Mouse (Mus musculus): Measurements from ENCODE around the gene Cacna1s. TPM values are rescaled to one million over a fixed set of nuclear protein-coding genes. Genes with fewer than 3 reads are reported as not detected.
A peak's percentile ranks its signal among the peaks of the same experiment; 100 is the strongest.

Cacna1s gene
- polyA plus RNA-seq, 1 experiment from 2014 or later = 0.60 TPM

DNA sequence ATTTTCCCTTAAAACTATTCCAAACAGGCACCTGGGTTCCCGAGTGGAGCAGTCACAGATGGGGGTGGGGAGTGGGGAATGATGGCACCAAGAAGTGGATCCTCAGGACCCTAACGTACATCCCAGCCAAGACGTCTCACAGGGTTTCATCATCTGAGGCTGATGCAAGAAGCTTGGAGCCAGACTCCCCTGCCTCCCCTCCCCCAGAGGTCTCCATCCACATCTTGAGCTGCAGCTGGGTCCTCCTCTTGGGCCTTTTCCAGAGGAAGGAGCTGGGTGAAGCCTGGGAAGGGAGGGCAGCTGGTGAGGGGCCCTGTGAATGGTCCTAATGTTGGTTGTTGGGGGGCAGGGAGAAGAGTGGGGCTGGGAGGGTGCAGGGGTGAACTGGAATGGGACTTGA, 77.6 kb downstream of the Cacna1s start:
- WGBS (ENCODE audit: insufficient replicate concordance) = 43% methylated on average over 3 of the region's 3 CpGs
- Histone ChIP-seq H3K4me3 (ENCODE audit: low read depth, low read length) (no peak overlapping the region), H3K9ac (ENCODE audit: low read depth, low read length) (no peak overlapping the region), H3K27me3 (ENCODE audit: control insufficient read depth, insufficient read depth, low read depth, low read length) (peaks cover 3% of the 10 kb centered on the region), H3K27ac (ENCODE audit: low read length) (no peak overlapping the region), H3K4me1 (ENCODE audit: control insufficient read depth, low read depth, low read length) (peaks cover 30% of the 10 kb centered on the region), H3K4me2 (ENCODE audit: low read depth, low read length) (no peak overlapping the region), H3K36me3 (ENCODE audit: control insufficient read depth, insufficient read depth) (no peaks in the 10 kb centered on the region), H3K9me3 (replicated peaks; ENCODE audit: control insufficient read depth, low read length) (no peaks in the 10 kb centered on the region)
- no peak for ATAC-seq (ENCODE audit: low read depth)

DNA sequence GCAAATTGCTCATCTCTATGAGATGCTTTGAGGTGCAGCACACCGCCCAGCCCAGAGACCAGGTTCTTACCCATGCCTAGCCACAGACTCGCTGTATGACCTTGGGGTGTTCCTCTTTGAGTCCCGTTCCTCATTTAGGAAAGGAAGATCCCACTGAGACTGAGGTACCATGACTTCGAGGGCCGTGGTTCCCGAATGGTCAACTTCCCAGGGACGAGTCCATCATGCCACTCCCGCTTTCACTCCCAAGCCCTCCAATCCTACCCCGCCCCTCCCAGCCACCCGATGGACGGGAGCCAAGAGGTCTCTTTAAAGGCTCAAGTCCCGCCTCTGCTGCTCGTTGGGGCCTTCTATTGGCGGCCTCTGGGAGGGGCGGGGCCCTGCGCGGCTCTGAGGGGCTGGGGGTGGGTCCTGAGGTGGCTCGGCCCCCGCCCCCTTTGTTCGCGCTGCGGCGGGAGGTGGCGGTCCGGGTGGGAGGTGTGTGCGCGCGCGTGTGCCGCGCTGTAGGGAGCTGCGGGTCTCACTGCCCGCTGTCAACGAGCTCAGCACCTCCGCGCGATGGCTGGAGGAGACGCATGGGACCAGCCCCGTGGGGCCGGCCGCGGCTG, 78.5 kb downstream of the Cacna1s start, which contains the start of gene Kif21b:
Gene Kif21b, plus strand, starts transcription at position 439 of the 608 bp plus-strand sequence.
- peak; percentile 83 for ATAC-seq (ENCODE audit: low read depth)
- H3K36me3 ChIP-seq (ENCODE audit: control insufficient read depth, insufficient read depth) = no peaks in the 10 kb centered on the region
- H3K4me1 ChIP-seq (ENCODE audit: control insufficient read depth, low read depth, low read length) = peaks cover 37% of the 10 kb centered on the region
- peak within 1 kb of the TSS; percentile 93 for H3K4me2 ChIP-seq (ENCODE audit: low read depth, low read length)
- under 1% methylated on average over 42 of the region's 42 CpGs for WGBS (ENCODE audit: insufficient replicate concordance)
- peak within 1 kb of the TSS; percentile 69 for H3K4me3 ChIP-seq (ENCODE audit: low read depth, low read length)
- peak within 1 kb of the TSS; percentile 36; the same call in 1 of the 2 replicates for H3K27ac ChIP-seq (ENCODE audit: low read length)
- H3K9me3 ChIP-seq (replicated peaks; ENCODE audit: control insufficient read depth, low read length) = no peaks in the 10 kb centered on the region
- peak within 1 kb of the TSS; percentile 65 for H3K9ac ChIP-seq (ENCODE audit: low read depth, low read length)
- peaks cover 3% of the 10 kb centered on the region for H3K27me3 ChIP-seq (ENCODE audit: control insufficient read depth, insufficient read depth, low read depth, low read length)

DNA sequence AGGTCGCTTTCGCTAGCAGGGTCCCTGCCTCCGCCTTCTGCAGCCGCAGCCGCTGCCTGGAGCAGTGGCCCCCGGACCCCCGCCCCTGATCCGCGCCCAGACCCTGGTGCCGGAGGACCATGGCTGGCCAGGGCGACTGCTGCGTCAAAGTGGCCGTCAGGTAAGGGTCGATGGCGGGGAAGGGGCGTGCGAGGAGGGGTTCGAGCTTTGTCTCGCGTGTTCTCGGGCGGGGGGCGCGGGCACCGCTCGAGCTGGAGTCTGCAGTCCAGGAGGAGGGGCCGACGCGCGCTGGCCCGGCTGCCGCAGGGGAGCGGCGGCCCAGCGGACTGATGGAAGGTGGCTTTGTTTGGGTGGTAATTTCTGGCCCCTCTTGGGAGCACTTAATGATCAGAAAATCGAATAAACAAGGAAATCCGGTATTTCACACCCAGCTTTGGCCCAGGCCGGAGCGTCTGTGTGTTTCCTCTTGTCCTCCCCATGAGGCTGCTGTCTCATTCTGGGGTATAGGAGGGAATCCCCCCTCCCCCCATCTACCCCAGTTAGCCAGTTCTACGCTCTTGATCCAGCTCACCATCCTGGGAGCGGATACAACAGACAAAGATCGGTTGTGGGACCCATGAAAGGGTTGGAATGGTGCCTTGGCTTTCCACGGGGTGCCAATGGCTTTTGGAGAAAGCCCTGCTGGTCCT, 79.2 kb downstream of the Cacna1s start:
- H3K27ac ChIP-seq (ENCODE audit: low read length) = peak overlapping the region; percentile 36; the same call in 1 of the 2 replicates
- no peak for ATAC-seq (ENCODE audit: low read depth)

DNA sequence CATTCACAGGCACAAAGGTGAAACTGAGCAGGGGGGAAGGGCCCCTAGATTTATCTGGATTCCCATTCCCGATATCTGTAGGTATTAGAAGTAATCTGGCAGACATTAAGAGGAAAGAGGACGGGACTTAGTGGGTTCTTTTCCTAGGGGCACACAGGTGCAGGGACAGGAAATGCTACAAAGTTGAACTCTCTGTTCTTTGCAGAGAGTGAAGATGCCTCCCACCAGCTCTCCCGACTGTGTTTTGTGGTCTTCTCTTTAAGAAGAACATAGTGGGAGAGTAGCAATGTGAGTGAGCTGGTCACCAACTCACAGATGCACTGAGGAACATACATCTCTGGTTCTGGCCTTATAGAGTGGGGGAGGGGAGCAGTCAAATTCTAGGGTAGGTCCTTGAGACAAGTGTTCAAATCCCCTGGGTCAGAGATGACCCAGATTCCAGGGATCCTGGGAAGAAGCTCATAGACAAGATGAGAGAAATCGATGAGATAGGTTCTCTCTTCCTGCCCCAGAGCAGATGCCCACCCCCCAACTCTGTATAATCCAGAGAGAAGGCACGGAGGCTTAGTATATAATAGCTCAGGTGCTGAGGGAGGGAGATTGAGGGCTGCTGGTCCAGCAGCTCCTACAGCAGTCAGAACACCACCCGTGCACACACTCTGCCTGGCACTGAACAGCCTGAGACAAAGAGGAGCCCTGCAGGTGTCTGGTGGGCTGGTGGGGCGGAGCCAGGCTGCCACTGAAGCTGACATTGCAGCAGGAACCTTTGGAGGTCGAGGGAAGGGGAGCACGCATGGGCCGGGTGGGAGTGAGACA, 80.0 kb downstream of the Cacna1s start:
- Histone ChIP-seq H3K4me3 (ENCODE audit: low read depth, low read length) (peak overlapping the region; percentile 69), H3K9ac (ENCODE audit: low read depth, low read length) (no peak overlapping the region), H3K27ac (ENCODE audit: low read length) (no peak overlapping the region), H3K36me3 (ENCODE audit: control insufficient read depth, insufficient read depth) (no peaks in the 10 kb centered on the region), H3K9me3 (replicated peaks; ENCODE audit: control insufficient read depth, low read length) (no peaks in the 10 kb centered on the region), H3K4me1 (ENCODE audit: control insufficient read depth, low read depth, low read length) (peaks cover 45% of the 10 kb centered on the region), H3K4me2 (ENCODE audit: low read depth, low read length) (peak overlapping the region; percentile 93), H3K27me3 (ENCODE audit: control insufficient read depth, insufficient read depth, low read depth, low read length) (peaks cover 3% of the 10 kb centered on the region)
- ATAC-seq (ENCODE audit: low read depth) = no peak
- 32% methylated on average over 10 of the region's 10 CpGs for WGBS (ENCODE audit: insufficient replicate concordance)

More for the DNA sequence above, 79.2 kb downstream of the Cacna1s start:
- under 1% methylated on average over 38 of the region's 43 CpGs for WGBS (ENCODE audit: insufficient replicate concordance)
- Histone ChIP-seq H3K27me3 (ENCODE audit: control insufficient read depth, insufficient read depth, low read depth, low read length) (peaks cover 3% of the 10 kb centered on the region), H3K4me2 (ENCODE audit: low read depth, low read length) (peak overlapping the region; percentile 93), H3K4me1 (ENCODE audit: control insufficient read depth, low read depth, low read length) (peaks cover 36% of the 10 kb centered on the region), H3K9ac (ENCODE audit: low read depth, low read length) (peak overlapping the region; percentile 65), H3K36me3 (ENCODE audit: control insufficient read depth, insufficient read depth) (no peaks in the 10 kb centered on the region), H3K4me3 (ENCODE audit: low read depth, low read length) (peak overlapping the region; percentile 69), H3K9me3 (replicated peaks; ENCODE audit: control insufficient read depth, low read length) (no peaks in the 10 kb centered on the region)

DNA sequence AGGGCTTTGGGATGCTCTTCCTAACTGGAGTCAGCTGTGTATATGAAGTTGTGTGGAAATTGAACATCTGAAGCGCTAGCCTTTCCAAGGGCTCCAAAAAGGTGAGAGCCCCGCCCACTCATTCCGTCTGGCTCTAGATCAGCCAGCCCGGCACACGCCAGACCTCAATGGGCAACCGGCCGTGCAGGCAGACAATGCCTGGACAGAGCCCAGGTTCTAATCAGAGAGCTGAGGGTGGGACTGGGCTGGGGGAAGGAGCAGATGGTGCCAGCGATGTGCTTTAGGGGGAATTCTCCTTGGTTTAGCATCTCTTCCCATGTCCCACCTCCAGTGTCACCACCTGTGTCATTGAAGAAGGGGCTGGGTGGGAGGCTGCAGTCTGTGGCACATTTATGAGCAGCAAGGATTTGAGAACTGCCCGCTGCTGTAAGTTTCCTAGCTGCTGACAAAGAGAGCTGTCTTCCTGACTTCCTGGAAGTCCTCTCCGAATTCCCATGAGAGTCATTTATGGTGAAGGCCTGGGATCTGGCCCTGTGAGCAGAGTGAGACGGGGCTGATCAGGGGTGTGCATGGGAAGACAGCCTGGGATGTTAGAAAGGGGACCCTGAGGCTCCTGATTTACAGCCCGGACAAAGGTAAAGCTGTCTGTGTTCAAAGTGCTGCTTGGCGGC, 81.2 kb downstream of the Cacna1s start:
- H3K4me1 ChIP-seq (ENCODE audit: control insufficient read depth, low read depth, low read length) = peaks cover 56% of the 10 kb centered on the region
- H3K4me2 ChIP-seq (ENCODE audit: low read depth, low read length) = no peak overlapping the region
- H3K27me3 ChIP-seq (ENCODE audit: control insufficient read depth, insufficient read depth, low read depth, low read length) = peaks cover 3% of the 10 kb centered on the region
- no peak for ATAC-seq (ENCODE audit: low read depth)
- no peak overlapping the region for H3K9ac ChIP-seq (ENCODE audit: low read depth, low read length)
- H3K27ac ChIP-seq (ENCODE audit: low read length) = no peak overlapping the region
- H3K9me3 ChIP-seq (replicated peaks; ENCODE audit: control insufficient read depth, low read length) = no peaks in the 10 kb centered on the region
- WGBS (ENCODE audit: insufficient replicate concordance) = 44% methylated on average over 13 of the region's 13 CpGs
- no peaks in the 10 kb centered on the region for H3K36me3 ChIP-seq (ENCODE audit: control insufficient read depth, insufficient read depth)
- H3K4me3 ChIP-seq (ENCODE audit: low read depth, low read length) = no peak overlapping the region

DNA sequence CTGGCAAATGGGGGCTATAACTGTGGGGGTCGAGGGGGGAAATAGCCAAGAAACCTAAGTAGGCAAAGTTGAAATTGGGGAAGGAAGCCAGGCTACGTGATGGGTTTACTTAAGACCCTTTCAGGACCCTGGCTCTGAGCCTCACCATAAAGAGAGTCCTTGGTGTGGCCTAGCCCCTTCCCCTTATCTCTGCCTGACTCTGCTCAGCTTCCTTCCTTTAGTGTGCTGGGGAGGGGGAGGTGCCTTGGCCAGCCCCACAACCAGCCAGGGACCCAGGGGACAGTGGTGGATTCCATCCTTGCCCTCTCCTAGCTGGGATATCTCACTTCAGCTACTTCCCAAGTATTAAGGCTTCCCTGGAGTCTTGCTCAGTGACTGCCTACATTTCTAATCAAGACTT, 82.0 kb downstream of the Cacna1s start:
- Histone ChIP-seq H3K27ac (ENCODE audit: low read length) (peak overlapping the region; percentile 70), H3K4me2 (ENCODE audit: low read depth, low read length) (peak overlapping the region; percentile 15)

DNA sequence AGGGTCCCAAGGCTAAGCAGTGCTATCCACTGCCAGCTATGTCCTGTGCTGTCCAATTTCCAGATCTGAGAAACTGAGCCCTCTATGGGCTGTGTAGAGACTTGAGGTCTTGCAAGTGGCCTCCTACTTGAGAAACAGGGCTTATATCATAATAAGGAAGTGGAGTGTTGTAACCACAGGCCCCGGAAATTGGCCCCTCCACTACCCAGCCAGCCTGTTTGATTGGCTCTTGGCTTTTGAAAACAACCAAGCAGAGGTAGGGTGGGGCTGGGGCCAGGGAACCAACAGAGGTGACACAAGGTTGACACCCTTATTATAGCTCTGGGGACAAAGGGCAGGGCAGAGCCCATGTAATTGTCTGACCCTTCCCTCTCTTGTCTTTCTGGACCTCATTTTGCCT, 82.5 kb downstream of the Cacna1s start:
- Histone ChIP-seq H3K9ac (ENCODE audit: low read depth, low read length) (no peak overlapping the region; the same call in 1 of the 2 replicates), H3K9me3 (replicated peaks; ENCODE audit: control insufficient read depth, low read length) (no peaks in the 10 kb centered on the region), H3K4me2 (ENCODE audit: low read depth, low read length) (peak overlapping the region; percentile 25), H3K27ac (ENCODE audit: low read length) (peak overlapping the region; percentile 70), H3K27me3 (ENCODE audit: control insufficient read depth, insufficient read depth, low read depth, low read length) (peaks cover 3% of the 10 kb centered on the region), H3K4me1 (ENCODE audit: control insufficient read depth, low read depth, low read length) (peaks cover 68% of the 10 kb centered on the region), H3K4me3 (ENCODE audit: low read depth, low read length) (no peak overlapping the region), H3K36me3 (ENCODE audit: control insufficient read depth, insufficient read depth) (no peaks in the 10 kb centered on the region)
- 4% methylated on average over 1 of the region's 1 CpGs for WGBS (ENCODE audit: insufficient replicate concordance)
- ATAC-seq (ENCODE audit: low read depth) = peak; percentile 69

More for the DNA sequence above, 82.0 kb downstream of the Cacna1s start:
- peaks cover 64% of the 10 kb centered on the region for H3K4me1 ChIP-seq (ENCODE audit: control insufficient read depth, low read depth, low read length)
- 17% methylated on average over 2 of the region's 2 CpGs for WGBS (ENCODE audit: insufficient replicate concordance)
- no peak overlapping the region; the same call in 1 of the 2 replicates for H3K9ac ChIP-seq (ENCODE audit: low read depth, low read length)
- H3K36me3 ChIP-seq (ENCODE audit: control insufficient read depth, insufficient read depth) = no peaks in the 10 kb centered on the region
- no peak overlapping the region for H3K4me3 ChIP-seq (ENCODE audit: low read depth, low read length)
- H3K27me3 ChIP-seq (ENCODE audit: control insufficient read depth, insufficient read depth, low read depth, low read length) = peaks cover 3% of the 10 kb centered on the region
- ATAC-seq (ENCODE audit: low read depth) = no peak
- H3K9me3 ChIP-seq (replicated peaks; ENCODE audit: control insufficient read depth, low read length) = no peaks in the 10 kb centered on the region

DNA sequence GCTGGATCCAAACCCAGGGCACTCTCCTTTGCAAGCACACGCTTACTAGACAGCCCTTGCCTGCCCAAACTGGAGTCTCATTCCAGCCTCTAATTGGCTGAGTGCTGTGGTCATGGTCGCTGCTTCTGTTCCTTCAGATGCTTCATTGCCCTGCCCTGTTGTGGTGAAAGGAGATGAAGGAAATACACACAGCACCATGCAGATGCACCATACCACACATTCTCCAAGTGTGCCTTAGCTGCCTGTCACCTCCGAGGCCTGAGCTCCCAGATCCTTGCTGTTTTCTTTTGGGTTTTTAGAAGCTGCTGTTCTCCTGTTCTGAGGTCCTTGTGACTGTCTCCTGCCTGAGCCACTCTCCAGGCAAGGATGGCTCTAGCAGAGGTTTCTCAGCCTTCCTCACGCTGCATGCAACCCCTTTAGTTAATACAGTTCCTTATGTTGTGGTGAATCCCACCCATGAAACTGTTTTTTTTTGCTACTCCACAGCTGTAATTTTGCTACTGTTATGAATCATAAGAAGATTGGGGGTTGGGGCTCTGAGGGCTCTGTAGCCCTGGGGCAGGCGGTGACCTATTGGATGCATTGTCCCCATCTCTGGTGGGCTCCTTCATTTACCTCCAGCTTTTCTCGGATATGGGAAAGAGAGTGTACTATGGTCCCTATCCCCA, 83.4 kb downstream of the Cacna1s start:
- no peaks in the 10 kb centered on the region for H3K9me3 ChIP-seq (replicated peaks; ENCODE audit: control insufficient read depth, low read length)
- peaks cover 3% of the 10 kb centered on the region; the same call in 1 of the 2 replicates for H3K27me3 ChIP-seq (ENCODE audit: control insufficient read depth, insufficient read depth, low read depth, low read length)
- no peak for ATAC-seq (ENCODE audit: low read depth)
- no peak overlapping the region for H3K4me3 ChIP-seq (ENCODE audit: low read depth, low read length)
- H3K27ac ChIP-seq (ENCODE audit: low read length) = no peak overlapping the region
- H3K4me1 ChIP-seq (ENCODE audit: control insufficient read depth, low read depth, low read length) = peaks cover 72% of the 10 kb centered on the region
- WGBS (ENCODE audit: insufficient replicate concordance) = 51% methylated on average over 6 of the region's 6 CpGs
- H3K36me3 ChIP-seq (ENCODE audit: control insufficient read depth, insufficient read depth) = no peaks in the 10 kb centered on the region
- H3K4me2 ChIP-seq (ENCODE audit: low read depth, low read length) = no peak overlapping the region
- no peak overlapping the region for H3K9ac ChIP-seq (ENCODE audit: low read depth, low read length)
